16 mouse cellular contexts compared by ENCODE assay signal in genomic region chr15:79406564-79406963, GRCm38 (mm10).
"Had no signal": no experiment of that assay in that cellular context is flagged by ENCODE, and none has a peak within 500 bp of the region (broad histone marks: within the 10 kb centered on the region; RNA-seq: fewer than 3 reads in every experiment).

No protein-coding gene starts in this region.

- H3K4me3 ChIP-seq: limb, embryonic 15.5 days; liver, embryonic 13.5 days; lung, embryonic 15.5 days; megakaryocyte, embryonic 14.5 days; midbrain, embryonic 15.5 days; neural tube, embryonic 13.5 days had no signal

- H3K27me3 ChIP-seq: limb, embryonic 15.5 days; lung, embryonic 15.5 days; midbrain, embryonic 15.5 days; neural tube, embryonic 13.5 days had no signal

- H3K27ac ChIP-seq: limb, embryonic 15.5 days; liver, embryonic 13.5 days; lung, embryonic 15.5 days; macrophage; midbrain, embryonic 15.5 days; neural tube, embryonic 13.5 days; stomach, postnatal 0 days had no signal

- H3K9me3 ChIP-seq: limb, embryonic 15.5 days; liver, embryonic 13.5 days; lung, embryonic 15.5 days; midbrain, embryonic 15.5 days; neural tube, embryonic 13.5 days had no signal

- ATAC-seq: liver, postnatal 0 days; midbrain, embryonic 15.5 days had no signal

- DNase-seq: kidney, adult 8-10 months; kidney, postnatal 25 days; layer of hippocampus, adult 9-11 months; layer of hippocampus, postnatal 36 days; liver, embryonic 13.5 days; liver, postnatal 0 days; lung, postnatal 14 days; retina, postnatal 1 day; right cerebral cortex, postnatal 4 days had no signal

- H3K9ac ChIP-seq: limb, embryonic 15.5 days; liver, embryonic 13.5 days; liver, postnatal 0 days; lung, embryonic 15.5 days; midbrain, embryonic 15.5 days; neural tube, embryonic 13.5 days had no signal

- H3K36me3 ChIP-seq: limb, embryonic 15.5 days; liver, embryonic 13.5 days; lung, embryonic 15.5 days; midbrain, embryonic 15.5 days; neural tube, embryonic 13.5 days had no signal
